Mouse (Mus musculus) left cerebral cortex, adult 18-20 months (tissue): ENCODE measurements around the gene Rsg1. TPM values are rescaled to one million over a fixed set of nuclear protein-coding genes. Genes with fewer than 3 reads are reported as not detected.

Experiments used
- DNase-seq, 2 experiments: peaks; one replicate each; pipeline ENCODE4 v3.0.0; 2021 to 2022; ENCODE audit warnings: low spot score in 2 of 2, mixed read lengths in 1 of 2
- total RNA-seq, 2 experiments: library from RNA; stranded (reverse); gene quantifications; 2 replicates each; pipeline ENCODE4 v1.2.3; 2021

Rsg1 gene
- total RNA-seq, 2 experiments from 2014 or later, result 3.6 to 4.3 TPM

- DNase-seq, result no peak
Observed at GRCm38 (mm10) chr4:141272878-141273277, 59.1 kb downstream of the Rsg1 start.

DNA sequence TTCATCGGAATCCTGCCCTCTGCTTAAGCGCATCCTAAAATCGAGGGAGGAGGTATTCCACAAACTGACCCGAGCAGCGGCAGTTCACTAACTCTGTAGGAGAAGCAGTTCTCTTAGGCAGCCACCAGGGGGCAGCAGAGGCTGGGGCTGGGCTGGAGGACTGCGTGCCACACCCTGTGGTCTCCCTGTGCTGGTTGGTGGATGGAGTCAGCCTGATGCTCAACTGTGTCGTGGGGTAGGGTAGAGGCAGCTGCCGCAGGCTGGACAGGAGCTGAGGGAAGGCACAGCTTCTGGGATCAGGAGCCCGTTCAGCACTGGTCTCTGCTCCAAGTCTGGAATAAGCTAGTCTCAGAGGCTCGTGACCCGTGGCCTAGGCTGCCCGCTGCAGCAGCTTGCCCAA lies 59.5 kb downstream of the Rsg1 start:
- DNase-seq, result peak; percentile 78 to 85

DNA sequence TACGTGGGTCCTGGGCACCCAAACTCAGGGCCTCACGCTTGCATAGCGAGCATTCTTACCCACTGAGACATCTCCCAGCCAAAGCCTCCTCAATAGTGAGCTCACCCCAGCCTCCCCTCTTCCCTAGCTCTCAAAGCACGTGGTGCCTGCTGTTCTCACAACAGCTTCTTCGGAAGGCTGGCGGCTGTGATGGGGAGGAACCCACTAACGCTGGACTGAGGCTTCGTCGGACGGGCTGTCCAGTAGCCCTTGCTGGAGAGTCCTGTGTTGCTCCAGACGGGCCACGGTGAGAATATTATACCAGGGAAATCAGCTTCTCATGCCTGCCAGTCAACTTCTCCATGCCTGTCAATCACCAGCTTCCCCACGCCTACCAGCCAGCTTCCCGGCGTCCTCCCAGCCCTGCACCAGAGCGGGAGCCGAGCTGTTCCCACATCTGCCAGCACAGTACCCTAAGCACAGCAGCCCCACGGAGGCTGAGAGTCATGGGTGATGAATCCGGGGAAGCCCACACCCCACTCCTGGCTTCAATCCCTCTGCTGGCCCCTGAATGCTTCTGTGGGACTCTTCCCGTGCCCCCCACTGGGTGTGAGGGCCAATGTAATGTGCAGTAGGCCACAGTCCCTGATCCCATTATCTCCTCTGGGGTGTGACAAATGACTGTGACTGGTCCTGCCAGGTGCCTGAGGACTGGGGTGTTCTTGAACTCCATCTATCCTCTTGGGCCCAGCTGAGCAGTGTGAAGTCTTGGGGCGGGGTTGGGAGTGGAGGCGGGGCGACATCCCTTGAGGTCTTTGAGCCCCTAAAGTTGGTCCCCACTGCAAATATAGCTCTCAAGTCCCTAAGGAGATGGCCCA lies 61.0 kb downstream of the Rsg1 start:
- DNase-seq, result no peak

Other genes starting within 250 kb of the Rsg1 start
- 100 to 1,000 TPM; 140 to 149 TPM for gene Atp13a2, start 227.1 kb upstream of the Rsg1 start, total RNA-seq
- gene Mfap2, start 203.5 kb upstream of the Rsg1 start, total RNA-seq, result 1 to 10 TPM; 3.8 to 4.4 TPM
- gene Crocc, start 153.4 kb upstream of the Rsg1 start, total RNA-seq, result 10 to 100 TPM; 44.6 to 55.4 TPM
- gene Necap2, start 135.6 kb upstream of the Rsg1 start, total RNA-seq, result 10 to 100 TPM; 43.2 to 44.3 TPM
- gene Spata21, start 125.6 kb upstream of the Rsg1 start, total RNA-seq, result under 1 TPM; 0.21 to 0.23 TPM
- gene Szrd1, start 74.2 kb upstream of the Rsg1 start, total RNA-seq, result 10 to 100 TPM; 51.3 to 54.1 TPM
- 10 to 100 TPM; 30.1 to 31.5 TPM for gene Fbxo42, start 66.0 kb upstream of the Rsg1 start, total RNA-seq
- gene Arhgef19, start 25.5 kb downstream of the Rsg1 start, total RNA-seq, result 10 to 100 TPM; 17.9 to 21.2 TPM
- 1 to 10 TPM; 1.3 to 1.5 TPM for gene Epha2, start 87.3 kb downstream of the Rsg1 start, total RNA-seq
- gene Fam131c, start 154.3 kb downstream of the Rsg1 start, total RNA-seq, result 1 to 10 TPM; 4.2 to 4.3 TPM
- gene Clcnka, start 184.8 kb downstream of the Rsg1 start, total RNA-seq, result not detected
- gene Clcnkb, start 202.1 kb downstream of the Rsg1 start, total RNA-seq, result not detected
- gene Hspb7, start 206.8 kb downstream of the Rsg1 start, total RNA-seq, result under 1 TPM; 0.16 to 0.46 TPM
- 1 to 10 TPM; 2.3 to 4.9 TPM for gene Srarp, start 222.1 kb downstream of the Rsg1 start, total RNA-seq
- gene Zbtb17, start 230.7 kb downstream of the Rsg1 start, total RNA-seq, result 10 to 100 TPM; 38.8 to 47.7 TPM